Mouse (Mus musculus): ENCODE results near the gene 1110012L19Rik. TPM values are rescaled to one million over a fixed set of nuclear protein-coding genes. Genes with fewer than 3 reads are reported as not detected.
"Not testable (repeated sequence)": the region's sequence is repeated elsewhere in the genome, so short reads cannot be mapped to it uniquely, and the experiment has no call there.

1110012L19Rik gene
- polyA plus RNA-seq, 1 experiment, result 30.2 TPM

DNA sequence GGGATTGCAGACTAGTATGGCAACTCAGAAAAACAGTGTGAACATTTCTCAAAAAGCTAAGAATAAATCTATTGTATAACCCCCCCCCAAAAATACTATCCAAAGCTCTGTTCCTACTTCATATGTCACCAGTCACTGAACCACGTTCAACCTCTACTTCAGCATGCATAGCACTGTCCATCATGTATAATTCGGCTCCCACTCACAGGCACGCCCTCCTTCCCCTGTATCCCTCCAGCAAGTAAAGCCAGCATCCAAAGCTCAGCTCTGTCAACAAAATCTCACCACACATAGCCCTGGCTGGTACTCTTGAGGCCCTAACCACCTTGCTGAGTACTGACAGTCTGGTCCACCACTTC is 781 bp upstream of the 1110012L19Rik start:
- Histone ChIP-seq H3K79me3 (ENCODE audit: low read depth) (no peaks in the 10 kb centered on the region), H3K79me2 (ENCODE audit: control insufficient read depth, insufficient read depth) (no peaks in the 10 kb centered on the region), H3K27me3 (ENCODE audit: control insufficient read depth, insufficient read depth, insufficient read length) (peaks cover 5% of the 10 kb centered on the region), H3K36me3 (ENCODE audit: control insufficient read depth, insufficient read depth) (peaks cover 8% of the 10 kb centered on the region), H3ac (ENCODE audit: control insufficient read depth, insufficient read length, low read depth) (peak overlapping the region; percentile 53), H3K4me3 (ENCODE audit: insufficient read depth, poor library complexity, severe bottlenecking) (peak overlapping the region; percentile 35)
- no peak for TF ChIP-seq MYOG (IDR thresholded peaks at IDR 0.05; ENCODE audit: control insufficient read depth, extremely low read depth, insufficient read length)
- TF ChIP-seq CEBPB (IDR thresholded peaks at IDR 0.05; ENCODE audit: low read depth), result no peak
- no peak for TF ChIP-seq MYOD1 (IDR thresholded peaks at IDR 0.05; ENCODE audit: control insufficient read depth, insufficient read length, low read depth)
- TF ChIP-seq FOSL1 (IDR thresholded peaks at IDR 0.05; ENCODE audit: insufficient read depth, low read length, poor library complexity, severe bottlenecking), result no peak
- TF ChIP-seq CTCF (IDR thresholded peaks at IDR 0.05; ENCODE audit: control insufficient read depth, insufficient read depth, insufficient read length), result no peak
- no peak for TF ChIP-seq USF1 (IDR thresholded peaks at IDR 0.05; ENCODE audit: low read depth)
- no peak for TF ChIP-seq MAX (IDR thresholded peaks at IDR 0.05)

DNA sequence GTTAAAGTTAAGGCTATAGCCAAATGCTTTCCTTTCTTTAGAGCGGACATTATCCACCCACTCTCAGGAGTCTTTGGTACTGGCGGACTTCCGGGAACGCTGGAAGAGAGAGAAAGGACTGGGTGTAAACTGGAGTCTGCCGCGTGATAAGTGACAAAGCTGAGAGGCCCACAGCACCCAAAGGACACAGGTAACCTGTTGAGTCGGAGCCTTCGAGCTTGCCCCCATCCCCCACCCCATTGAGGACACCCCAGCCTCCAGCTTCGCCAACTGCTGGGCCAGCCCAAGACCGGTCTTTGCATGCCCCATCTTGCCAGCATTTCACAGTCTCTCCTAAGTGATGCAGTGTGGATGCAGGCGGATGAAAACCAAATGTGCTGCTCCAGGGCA is 280 bp downstream of the 1110012L19Rik start:
- H3ac ChIP-seq (ENCODE audit: control insufficient read depth, insufficient read length, low read depth), result peak overlapping the region; percentile 57
- H3K27me3 ChIP-seq (ENCODE audit: control insufficient read depth, insufficient read depth, insufficient read length), result peaks cover 5% of the 10 kb centered on the region
- no peak for TF ChIP-seq FOSL1 (IDR thresholded peaks at IDR 0.05; ENCODE audit: insufficient read depth, low read length, poor library complexity, severe bottlenecking)
- TF ChIP-seq MAX (IDR thresholded peaks at IDR 0.05), result no peak
- no peaks in the 10 kb centered on the region for H3K79me2 ChIP-seq (ENCODE audit: control insufficient read depth, insufficient read depth)
- H3K4me3 ChIP-seq (ENCODE audit: insufficient read depth, poor library complexity, severe bottlenecking), result peak overlapping the region; percentile 35
- H3K79me3 ChIP-seq (ENCODE audit: low read depth), result no peaks in the 10 kb centered on the region
- H3K36me3 ChIP-seq (ENCODE audit: control insufficient read depth, insufficient read depth), result peaks cover 8% of the 10 kb centered on the region

DNA sequence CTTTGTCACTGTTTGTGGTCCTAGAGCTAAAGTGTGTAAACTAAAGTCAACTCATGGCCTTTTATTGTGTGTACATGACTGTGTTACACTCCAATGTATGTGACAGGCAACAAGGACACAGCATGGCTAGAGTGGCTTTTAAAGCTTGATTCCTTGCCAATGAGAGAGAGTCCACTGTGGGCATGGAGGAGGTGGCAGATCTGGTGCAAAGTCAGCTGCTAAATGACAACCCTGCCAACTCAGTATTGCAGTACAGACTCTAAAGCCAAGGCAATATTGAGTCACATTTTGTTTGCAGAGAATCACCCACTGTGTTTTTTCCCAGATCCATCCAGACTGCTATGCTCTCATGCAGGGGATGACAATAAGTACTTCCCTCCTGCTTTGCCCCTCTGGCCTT is 7.0 kb downstream of the 1110012L19Rik start:
- H3K36me3 ChIP-seq (ENCODE audit: control insufficient read depth, insufficient read depth); H3K79me3 ChIP-seq (ENCODE audit: low read depth); H3K79me2 ChIP-seq (ENCODE audit: control insufficient read depth, insufficient read depth); H3ac ChIP-seq (ENCODE audit: control insufficient read depth, insufficient read length, low read depth); H3K4me3 ChIP-seq (ENCODE audit: insufficient read depth, poor library complexity, severe bottlenecking); H3K27me3 ChIP-seq (ENCODE audit: control insufficient read depth, insufficient read depth, insufficient read length): not testable (repeated sequence)

DNA sequence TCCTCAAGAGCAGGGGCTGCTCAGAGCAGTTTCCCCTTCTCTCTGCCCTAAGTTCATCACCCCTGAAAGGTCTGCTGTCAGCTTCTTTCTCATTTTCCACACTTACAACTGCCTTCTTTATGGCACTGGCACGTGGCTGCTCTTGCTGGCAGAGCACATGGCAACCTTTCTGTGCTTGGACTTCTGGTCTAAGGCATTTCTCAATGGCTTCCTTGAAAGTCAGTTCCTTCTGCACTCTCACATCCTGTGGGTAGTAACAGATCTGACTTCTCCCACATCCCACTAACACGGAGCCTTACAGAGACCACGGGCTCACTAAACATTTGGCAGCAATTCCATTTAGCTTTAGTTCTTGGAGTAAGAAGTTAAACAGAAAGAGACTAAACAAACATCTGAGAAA is 39.8 kb downstream of the 1110012L19Rik start:
- not testable (repeated sequence) for H3K79me2 ChIP-seq (ENCODE audit: control insufficient read depth, insufficient read depth); H3K27me3 ChIP-seq (ENCODE audit: control insufficient read depth, insufficient read depth, insufficient read length); H3ac ChIP-seq (ENCODE audit: control insufficient read depth, insufficient read length, low read depth); H3K79me3 ChIP-seq (ENCODE audit: low read depth); H3K4me3 ChIP-seq (ENCODE audit: insufficient read depth, poor library complexity, severe bottlenecking); H3K36me3 ChIP-seq (ENCODE audit: control insufficient read depth, insufficient read depth)

Other genes with a start within 250 kb of the 1110012L19Rik start
- gene Ids, start 20.8 kb upstream of the 1110012L19Rik start, polyA plus RNA-seq (2012; fragmentation: generic; extraction: Trizol), result 5.6 TPM
- gene Tmem185a, start 91.3 kb downstream of the 1110012L19Rik start, polyA plus RNA-seq (2012; fragmentation: generic; extraction: Trizol), result 60.8 TPM